Mouse (Mus musculus) mature B cell (primary cell): Measurements from ENCODE around the gene Cst13.

Experiments used
- in situ Hi-C: fragments of 300-500 bp; cut with MboI; formaldehyde crosslinking; loops from 2 replicates; pipeline ENCODE4 v1.14.3; 2019

Gene Cst13

DNA sequence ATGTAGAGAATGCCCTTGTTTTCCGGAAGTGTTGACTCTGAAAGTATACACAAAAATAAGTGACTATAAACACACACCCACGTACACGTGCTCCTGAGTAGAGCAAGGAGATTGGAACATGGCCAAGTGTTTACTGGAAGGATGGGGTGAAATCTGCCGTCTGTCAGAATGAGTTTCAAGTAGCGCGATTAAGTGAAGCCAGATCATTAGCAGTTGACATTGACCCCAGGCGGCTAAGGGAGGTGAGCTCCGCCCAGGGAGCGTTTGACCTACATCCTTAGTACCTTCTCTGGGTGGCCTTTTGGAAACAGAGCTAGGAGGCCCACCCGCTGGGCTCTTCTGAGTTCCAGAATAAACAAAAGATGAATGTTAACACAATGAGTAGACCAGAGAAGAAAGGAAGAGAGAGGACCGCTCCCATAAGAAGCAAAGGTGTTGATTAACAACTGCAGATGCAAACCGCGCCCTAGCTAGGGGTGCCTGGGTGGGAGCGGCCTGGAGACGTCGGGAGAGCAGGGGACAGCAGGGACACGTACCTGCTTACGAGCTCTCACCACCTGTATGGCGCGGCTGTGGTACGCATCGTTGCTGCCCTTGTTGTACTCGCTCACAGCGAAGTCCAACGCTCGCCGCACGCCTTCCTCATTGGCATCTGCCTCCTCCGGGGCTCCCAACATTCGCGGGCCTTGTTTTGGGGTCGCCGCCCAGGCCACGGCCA, 54.9 kb downstream of the Cst13 start:
- in situ Hi-C loops, result no loop called here

DNA sequence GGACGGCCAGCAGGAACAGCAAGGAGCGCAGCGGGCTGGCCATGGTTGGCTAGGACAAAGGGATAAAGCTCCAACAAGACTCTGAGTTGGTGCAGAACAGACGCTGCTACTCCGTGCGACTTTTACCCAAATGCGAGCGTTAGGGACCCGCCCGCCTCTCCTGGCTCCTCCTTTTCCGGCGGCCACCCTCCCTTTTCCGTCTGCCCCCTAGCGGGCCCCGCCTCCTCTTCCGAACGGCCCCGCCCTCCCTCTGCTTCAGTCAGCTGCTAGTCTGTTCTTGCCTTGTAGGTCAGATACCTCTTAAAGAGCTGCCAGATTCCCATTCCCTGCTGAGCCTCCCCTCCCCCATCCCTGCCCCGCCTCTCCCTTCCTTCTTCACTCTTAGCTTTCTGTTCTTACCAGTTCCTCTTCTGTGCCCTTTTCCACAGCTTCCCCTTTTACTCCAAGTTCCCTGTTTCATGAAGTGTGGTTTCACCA, 55.5 kb downstream of the Cst13 start, which contains the start of gene Cst3:
Gene Cst3, minus strand, starts transcription at position 358 of the 477 bp plus-strand sequence.
- in situ Hi-C loops, result no loop called here

DNA sequence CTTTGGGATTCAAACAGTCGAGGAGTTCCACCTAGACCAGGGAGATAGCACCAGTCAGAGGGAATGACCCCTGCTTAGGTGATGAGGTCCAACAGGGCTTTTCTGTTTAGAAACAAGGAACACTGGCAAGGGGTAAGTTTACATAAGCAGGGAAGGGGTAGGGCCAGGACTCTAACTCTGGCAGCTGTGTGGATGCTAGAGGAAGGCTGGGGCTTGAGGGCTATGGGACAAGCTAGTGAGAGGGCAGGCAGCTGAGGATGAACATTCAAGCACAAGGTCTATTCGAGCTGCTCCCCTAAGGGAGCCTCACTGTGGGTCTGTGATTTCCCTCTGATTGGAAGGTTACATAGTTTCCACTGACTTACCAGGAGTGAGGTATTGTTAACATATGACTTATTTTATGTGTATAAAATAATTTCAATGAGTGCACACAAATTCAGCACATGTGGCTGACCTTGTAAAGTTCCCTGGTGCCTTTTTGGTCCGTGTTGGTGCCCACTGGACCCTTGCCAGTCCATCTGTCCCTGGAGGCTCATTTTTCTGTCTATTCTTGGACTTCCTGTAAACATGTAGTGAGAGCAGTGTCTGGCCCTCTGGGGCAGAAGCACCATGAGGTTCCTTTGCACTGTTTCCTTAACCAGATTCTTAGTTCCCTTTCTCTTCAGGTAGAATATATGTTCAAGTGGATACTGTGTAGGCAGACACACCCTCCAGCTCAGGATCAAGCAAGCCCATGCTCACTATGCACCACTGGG, 57.3 kb downstream of the Cst13 start:
- in situ Hi-C loops, result no loop called here

DNA sequence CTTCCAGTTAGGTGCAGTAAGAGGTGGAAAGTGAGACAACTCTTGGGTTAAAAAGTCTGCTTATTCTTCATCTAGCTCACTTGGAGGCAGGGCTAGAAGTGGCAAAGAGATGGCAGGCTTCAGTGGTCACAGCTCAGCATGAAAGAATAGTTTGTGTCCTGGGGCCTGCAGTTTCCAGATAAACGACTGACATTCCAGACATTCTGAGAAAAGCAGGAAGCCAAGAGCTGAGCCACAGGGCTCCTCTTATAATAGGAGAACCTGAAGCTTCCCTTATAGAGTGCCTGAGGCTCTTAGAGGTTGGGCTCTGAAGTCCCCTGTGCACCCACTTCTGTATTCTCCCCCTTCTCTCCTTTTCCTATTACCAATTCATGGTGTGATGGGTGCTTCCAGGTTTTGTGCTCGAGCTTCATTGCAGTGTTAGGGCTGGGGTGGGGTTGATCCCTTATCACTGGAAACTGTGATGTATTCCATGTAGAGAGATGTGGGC, 58.8 kb downstream of the Cst13 start:
- in situ Hi-C loops, result no loop called here

DNA sequence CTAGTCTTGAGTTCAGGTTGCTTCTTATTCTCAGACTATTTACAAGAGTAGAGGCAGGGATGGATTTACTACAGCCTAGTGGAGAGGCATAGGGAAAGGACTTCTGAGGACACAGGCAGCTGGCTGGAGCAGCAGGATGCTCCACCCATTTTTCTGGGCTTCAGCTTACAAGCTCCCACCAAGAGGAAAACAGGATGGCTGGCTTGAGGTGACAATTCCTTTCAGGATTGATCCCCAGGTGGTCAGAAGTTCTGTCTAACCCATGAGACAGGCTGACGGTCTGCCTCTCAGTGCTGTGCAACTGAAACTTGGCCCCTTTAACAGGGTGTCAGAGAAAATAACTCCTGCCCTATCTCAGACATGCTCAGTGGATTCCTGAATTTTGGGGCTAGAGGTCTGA, 59.3 kb downstream of the Cst13 start:
- in situ Hi-C loops, result no loop called here
